In genomic region chr6:108338362-108338761, GRCm38 (mm10) we compare ENCODE assay signal across 25 mouse cellular contexts.
DNase-seq lines count a peak whose midpoint lies in the region; TF ChIP-seq lines count a peak whose summit lies in the region.
"Had no signal": no experiment of that assay in that cellular context is flagged by ENCODE, and none has a peak within 500 bp of the region (broad histone marks: within the 10 kb centered on the region; RNA-seq: fewer than 3 reads in every experiment).

No protein-coding gene starts in this region.

- TF ChIP-seq CTCF in CH12.LX (conservative IDR thresholded peaks at IDR 0.05 in 1 of 2, IDR thresholded peaks at IDR 0.05 in 1 of 2; ENCODE audit: low read depth in 2 of 2, low read length in 2 of 2) = no peak

- peak overlapping the region; percentile 84; the same call in 1 of the 2 replicates for H3K27ac ChIP-seq in CH12.LX (ENCODE audit: insufficient read depth, low read depth)
- no peak overlapping the region for H3K27ac ChIP-seq in forebrain, embryonic 10.5 days
- H3K27ac ChIP-seq: embryonic facial prominence, embryonic 13.5 days; embryonic facial prominence, embryonic 15.5 days; forebrain, embryonic 13.5 days; forebrain, embryonic 15.5 days had no signal

- peak; percentile 45; the same call in 1 of the 2 replicates for TF ChIP-seq EP300 in CH12.LX (IDR thresholded peaks at IDR 0.05; ENCODE audit: low read length)

- peak overlapping the region in 1 of 3 experiments; percentile 33 for H3K4me3 ChIP-seq in CH12.LX (replicated peaks in 1 of 3; ENCODE audit: low read depth in 2 of 3, low read length in 2 of 3, poor library complexity in 1 of 3)
- no peak overlapping the region for H3K4me3 ChIP-seq in forebrain, embryonic 10.5 days
- H3K4me3 ChIP-seq: embryonic facial prominence, embryonic 13.5 days; embryonic facial prominence, embryonic 15.5 days; erythroblast, embryonic 14.5 days; forebrain, embryonic 13.5 days; forebrain, embryonic 15.5 days had no signal

- no peaks in the 10 kb centered on the region for H3K27me3 ChIP-seq in CH12.LX (replicated peaks)
- H3K27me3 ChIP-seq in forebrain, embryonic 10.5 days (ENCODE audit: poor library complexity, severe bottlenecking) = no peaks in the 10 kb centered on the region
- H3K27me3 ChIP-seq: embryonic facial prominence, embryonic 13.5 days; embryonic facial prominence, embryonic 15.5 days; forebrain, embryonic 13.5 days; forebrain, embryonic 15.5 days; Patski had no signal

- peaks cover 20 to 40% of the 10 kb centered on the region in 2 experiments for H3K36me3 ChIP-seq in CH12.LX (replicated peaks in 1 of 2; ENCODE audit: control insufficient read depth in 1 of 2, insufficient read depth in 1 of 2, low read length in 1 of 2)
- H3K36me3 ChIP-seq in forebrain, embryonic 10.5 days (replicated peaks) = peaks cover 13% of the 10 kb centered on the region
- H3K36me3 ChIP-seq: embryonic facial prominence, embryonic 15.5 days; forebrain, embryonic 15.5 days had no signal

- dilution Hi-C loops in CH12.LX (cut with MboI; ENCODE audit: extremely low pct_ligation_motif_present, extremely low pct_unique_long_range_greater_than_20kb, low sequenced_read_pairs) = no loop called here

- H3K79me2 ChIP-seq in CH12.LX (replicated peaks; ENCODE audit: control insufficient read depth, extremely low read depth, insufficient read depth, poor library complexity, severe bottlenecking) = peaks cover 20% of the 10 kb centered on the region

- no peak for TF ChIP-seq POLR2A in CH12.LX (IDR thresholded peaks at IDR 0.05; ENCODE audit: low read depth, low read length)

- 93% methylated on average over 5 of the region's 5 CpGs for WGBS in forebrain, embryonic 10.5 days

- peak; percentile 72 for DNase-seq in CD4-positive helper T cell, adult 2 months (ENCODE audit: low read depth, low spot score)
- peak; percentile 43 for DNase-seq in CD4-positive, CD25-positive, alpha-beta regulatory T cell, adult 2 months (ENCODE audit: low read depth, low spot score)
- DNase-seq in CH12.LX (ENCODE audit: extremely low read depth) (peak; percentile 50), MN1 (ENCODE audit: low spot score) (no peak)
- peak; percentile 82 for DNase-seq in induced T-regulatory cell, adult 2 months (ENCODE audit: low read depth)
- DNase-seq in forebrain, embryonic 10.5 days (ENCODE audit: extremely low spot score, low spot score) = no peak
- no peak for DNase-seq in spleen, postnatal 14 days (ENCODE audit: low spot score in 2 of 2)
- DNase-seq in left cerebral cortex, postnatal 4 days = no peak
- DNase-seq: adrenal gland, adult 2 months; adrenal gland, postnatal 10 days; adrenal gland, postnatal 25 days; cerebellum, adult 11 months; cerebellum, adult 18-20 months; cerebellum, adult 8-10 months; cerebellum, adult 9-11 months; cerebellum, postnatal 14 days; cerebellum, postnatal 36 days; embryo, embryonic 11 days; forebrain, postnatal 0 days had no signal

- no peak for TF ChIP-seq RAD21 in CH12.LX (IDR thresholded peaks at IDR 0.05; ENCODE audit: low read depth, low read length)

- H3K4me1 ChIP-seq in CH12.LX (ENCODE audit: control insufficient read depth in 1 of 2, insufficient read depth in 2 of 2) = peaks cover 49 to 96% of the 10 kb centered on the region in 2 experiments
- H3K4me1 ChIP-seq in forebrain, embryonic 10.5 days = peaks cover 11% of the 10 kb centered on the region
- H3K4me1 ChIP-seq: embryonic facial prominence, embryonic 15.5 days had no signal

- H3K4me2 ChIP-seq in CH12.LX (ENCODE audit: insufficient read depth, low read depth, poor library complexity, severe bottlenecking) = peak overlapping the region; percentile 77
- H3K4me2 ChIP-seq: embryonic facial prominence, embryonic 13.5 days; embryonic facial prominence, embryonic 15.5 days; forebrain, embryonic 13.5 days; forebrain, embryonic 15.5 days had no signal

- intact Hi-C loops in left cerebral cortex, postnatal 4 days (cut with DNase I) = no loop called here

- no peaks in the 10 kb centered on the region for H3K9me3 ChIP-seq in CH12.LX (replicated peaks; ENCODE audit: low read length)
- no peaks in the 10 kb centered on the region for H3K9me3 ChIP-seq in forebrain, embryonic 10.5 days
- H3K9me3 ChIP-seq: embryonic facial prominence, embryonic 13.5 days; embryonic facial prominence, embryonic 15.5 days; forebrain, embryonic 13.5 days; forebrain, embryonic 15.5 days had no signal

- peak overlapping the region; percentile 65 for H3K9ac ChIP-seq in CH12.LX (ENCODE audit: insufficient read depth, low read depth)
- H3K9ac ChIP-seq: embryonic facial prominence, embryonic 13.5 days; embryonic facial prominence, embryonic 15.5 days; forebrain, embryonic 13.5 days; forebrain, embryonic 15.5 days; forebrain, postnatal 0 days had no signal

- in situ Hi-C loops in CH12.LX (cut with MboI; ENCODE audit: low pct_ligation_motif_present, low pct_unique_long_range_greater_than_20kb, low sequenced_read_pairs) = no loop called here

TF ChIP-seq in CH12.LX, 34 proteins besides CTCF, POLR2A, EP300 and RAD21:
- no peak for TF ChIP-seq ZKSCAN1 (IDR thresholded peaks at IDR 0.05; ENCODE audit: borderline replicate concordance, low read depth, low read length)
- no peak for TF ChIP-seq CHD1 (IDR thresholded peaks at IDR 0.05; ENCODE audit: low read depth, low read length)
- peak; percentile 52 for TF ChIP-seq ETS1 (conservative IDR thresholded peaks at IDR 0.05; ENCODE audit: low read depth, low read length)
- peak; percentile 47 for TF ChIP-seq BHLHE40 (IDR thresholded peaks at IDR 0.05; ENCODE audit: low read depth, low read length)
- TF ChIP-seq IRF4 (IDR thresholded peaks at IDR 0.05; ENCODE audit: low read depth, low read length) = peak; percentile 51; the same call in 1 of the 2 replicates

Comparison
In these comparisons a context has a peak if more than half of its experiments do, and no peak if none do; other contexts are left out.
1. DNase-seq: peak in CD4-positive helper T cell, adult 2 months (single experiment), CD4-positive, CD25-positive, alpha-beta regulatory T cell, adult 2 months (single experiment), CH12.LX (single experiment) and induced T-regulatory cell, adult 2 months (single experiment); none in forebrain, embryonic 10.5 days (single experiment), spleen, postnatal 14 days (0 of 2), MN1 (single experiment) and left cerebral cortex, postnatal 4 days (single experiment).